Mouse (Mus musculus) MEL (cell line): ENCODE results near the gene Sbno2.

Experiments used
- CTCF ChIP-seq, 3 experiments: IDR thresholded peaks in 2 of 3; conservative IDR thresholded peaks in 1 of 3; 2 replicates each; pipeline ENCODE4 v1.5.1; 2011 to 2012; ENCODE audit warnings: low read length in 3 of 3, low read depth in 2 of 3, mild to moderate bottlenecking in 2 of 3, improper control_type of control experiment in 1 of 3, inconsistent platforms in 1 of 3, mixed read lengths in 1 of 3, moderate library complexity in 1 of 3; ENCODE audit not compliant: control insufficient read depth in 1 of 3, insufficient read depth in 1 of 3, poor library complexity in 1 of 3, severe bottlenecking in 1 of 3
- POLR2A ChIP-seq, 2 experiments: IDR thresholded peaks; 2 replicates each; pipeline ENCODE4 v1.6.1; 2011 to 2012; ENCODE audit warnings: low read length in 2 of 2, mild to moderate bottlenecking in 2 of 2, control low read depth in 1 of 2, improper control_type of control experiment in 1 of 2, low read depth in 1 of 2, moderate library complexity in 1 of 2; ENCODE audit not compliant: control insufficient read depth in 1 of 2, insufficient read depth in 1 of 2, poor library complexity in 1 of 2
- POLR2AphosphoS2 ChIP-seq: IDR thresholded peaks from 2 replicates; pipeline ENCODE4 v1.6.1; 2011; ENCODE audit warnings: low read length, improper control_type of control experiment

- TF ChIP-seq POLR2AphosphoS2 (no peak), POLR2A (IDR thresholded peaks at IDR 0.05; ENCODE audit: control insufficient read depth in 1 of 2, insufficient read depth in 1 of 2, low read depth in 1 of 2, low read length in 2 of 2, poor library complexity in 1 of 2) (0 out of 4 replicates have a peak, but pooled peaks of 1 of the 2 experiments have one; percentile 21), CTCF (IDR thresholded peaks at IDR 0.05 in 2 of 3, conservative IDR thresholded peaks at IDR 0.05 in 1 of 3; ENCODE audit: control insufficient read depth in 1 of 3, insufficient read depth in 1 of 3, low read depth in 2 of 3, low read length in 3 of 3, poor library complexity in 1 of 3, severe bottlenecking in 1 of 3) (no peak)
Observed at GRCm38 (mm10) chr10:80095547-80095946, 9.8 kb downstream of the Sbno2 start.
